Mouse (Mus musculus) cortical plate, adult 2 months (tissue): Measurements from ENCODE around the gene Top2a.

ENCODE experiments used
- CTCF ChIP-seq: fragments of 200-500 bp; IDR thresholded peaks from 2 replicates; pipeline ENCODE4 v1.5.1; 2011; ENCODE audit warnings: mild to moderate bottlenecking, control low read depth, low read length; ENCODE audit not compliant: insufficient read depth; ENCODE audit errors: extremely low read depth
- POLR2A ChIP-seq: fragments of 200-500 bp; IDR thresholded peaks from 2 replicates; pipeline ENCODE4 v1.6.1; 2011; ENCODE audit warnings: mild to moderate bottlenecking, low read length, control low read depth; ENCODE audit not compliant: insufficient read depth; ENCODE audit errors: extremely low read depth

GRCm38 (mm10) chr11:98964616-98965415 is 59.2 kb downstream of the Top2a start:
- no peak for TF ChIP-seq CTCF
- TF ChIP-seq POLR2A: no peak
